In the genomic region with DNA sequence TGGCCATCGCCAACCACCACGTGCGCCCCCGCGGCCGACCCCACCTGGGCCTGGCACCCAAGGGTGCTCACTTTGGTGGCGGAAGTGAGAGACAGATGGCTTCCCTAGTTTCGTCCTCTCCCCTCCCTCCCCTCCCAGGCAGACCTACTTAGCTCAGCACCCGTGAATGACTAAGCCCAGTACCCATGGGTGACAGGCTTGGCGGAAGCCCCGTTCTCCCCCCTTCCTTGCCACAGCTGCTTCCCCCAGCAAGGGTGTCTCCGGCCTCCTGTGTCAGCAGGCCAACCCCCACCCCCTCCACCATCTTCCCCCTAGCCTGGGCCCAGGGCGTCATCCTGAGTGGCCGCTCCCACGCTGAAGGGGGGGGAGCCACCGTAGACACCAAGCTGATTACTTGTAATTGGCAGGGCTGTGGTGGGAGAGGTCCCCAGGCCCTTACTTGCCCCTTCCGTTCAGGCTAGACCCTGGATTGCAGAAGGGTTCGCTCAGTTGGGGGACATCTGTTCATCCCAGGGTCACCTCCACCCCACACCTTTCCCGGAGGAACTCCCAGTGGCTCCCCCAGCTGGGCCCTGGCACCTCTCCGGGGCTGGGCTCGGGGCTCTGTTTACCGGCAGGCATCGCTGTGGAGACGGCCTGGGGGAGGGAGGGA, we compare ENCODE assay signal across 8 mouse cellular contexts. TPM values are rescaled to one million over a fixed set of nuclear protein-coding genes. Genes with fewer than 3 reads are reported as not detected.
DNase-seq lines count a peak whose midpoint lies in the region; ATAC-seq and TF ChIP-seq lines count a peak whose summit lies in the region.

No protein-coding gene starts in this region.

- ATAC-seq in embryonic facial prominence, embryonic 14.5 days (ENCODE audit: low read depth): no peak
- no peak; the same call in 1 of the 2 replicates for ATAC-seq in hindbrain, embryonic 14.5 days (ENCODE audit: low FRiP score)
- no peak for ATAC-seq in liver, embryonic 14.5 days (ENCODE audit: insufficient read depth)
- ATAC-seq in neural tube, embryonic 13.5 days (ENCODE audit: low read depth): peak; percentile 1; the same call in 1 of the 2 replicates
- no peak; the same call in 1 of the 2 replicates for ATAC-seq in megakaryocyte progenitor cell, adult 5-6 weeks (replicated peaks; ENCODE audit: poor library complexity)

- H3K36me3 ChIP-seq in embryonic facial prominence, embryonic 14.5 days (ENCODE audit: control insufficient read depth, insufficient read depth, low read length): no peaks in the 10 kb centered on the region
- no peaks in the 10 kb centered on the region for H3K36me3 ChIP-seq in hindbrain, embryonic 14.5 days (replicated peaks; ENCODE audit: control insufficient read depth, insufficient read depth)
- H3K36me3 ChIP-seq in liver, embryonic 14.5 days (replicated peaks; ENCODE audit: control insufficient read depth, insufficient read depth, low read depth): peaks cover 13% of the 10 kb centered on the region
- no peaks in the 10 kb centered on the region for H3K36me3 ChIP-seq in neural tube, embryonic 13.5 days

- peak overlapping the region; percentile 91 for H3K27ac ChIP-seq in embryonic facial prominence, embryonic 14.5 days (replicated peaks; ENCODE audit: low read depth, low read length)
- peak overlapping the region; percentile 81 for H3K27ac ChIP-seq in hindbrain, embryonic 14.5 days
- peak overlapping the region; percentile 75 for H3K27ac ChIP-seq in liver, embryonic 14.5 days
- H3K27ac ChIP-seq in neural tube, embryonic 13.5 days (replicated peaks): peak overlapping the region; percentile 88

- no peak for TF ChIP-seq CTCF in liver, embryonic 14.5 days (IDR thresholded peaks at IDR 0.05; ENCODE audit: low read depth)

- TF ChIP-seq EP300 in liver, embryonic 14.5 days (IDR thresholded peaks at IDR 0.05; ENCODE audit: low read depth): no peak

- peak; percentile 58 to 70 for DNase-seq in layer of hippocampus, postnatal 10 days (ENCODE audit: low spot score in 2 of 2)
- no peak for DNase-seq in layer of hippocampus, adult 11-12 months (ENCODE audit: low spot score)
- peak; percentile 66 for DNase-seq in NIH3T3 (ENCODE audit: low read depth)
- DNase-seq in embryonic facial prominence, embryonic 14.5 days (ENCODE audit: low spot score): peak; percentile 59
- DNase-seq in hindbrain, embryonic 14.5 days (ENCODE audit: low spot score): no peak
- DNase-seq in liver, embryonic 14.5 days (ENCODE audit: low read depth in 3 of 3, low spot score in 3 of 3): peak in 1 of 3 experiments; percentile 44

- peak overlapping the region; percentile 94 for H3K9ac ChIP-seq in embryonic facial prominence, embryonic 14.5 days (ENCODE audit: low read depth, low read length)
- H3K9ac ChIP-seq in hindbrain, embryonic 14.5 days: peak overlapping the region; percentile 80
- H3K9ac ChIP-seq in liver, embryonic 14.5 days (replicated peaks): peak overlapping the region; percentile 87
- peak overlapping the region; percentile 87 for H3K9ac ChIP-seq in neural tube, embryonic 13.5 days

- H3K4me2 ChIP-seq in embryonic facial prominence, embryonic 14.5 days (ENCODE audit: low read depth, low read length): peak overlapping the region; percentile 92
- peak overlapping the region; percentile 91 for H3K4me2 ChIP-seq in hindbrain, embryonic 14.5 days (replicated peaks)
- H3K4me2 ChIP-seq in liver, embryonic 14.5 days (ENCODE audit: low read depth): peak overlapping the region; percentile 91
- H3K4me2 ChIP-seq in neural tube, embryonic 13.5 days: peak overlapping the region; percentile 97

- no peaks in the 10 kb centered on the region for H3K9me3 ChIP-seq in embryonic facial prominence, embryonic 14.5 days (ENCODE audit: control insufficient read depth, low read length)
- H3K9me3 ChIP-seq in hindbrain, embryonic 14.5 days (ENCODE audit: control insufficient read depth, low read length): no peaks in the 10 kb centered on the region
- no peaks in the 10 kb centered on the region for H3K9me3 ChIP-seq in liver, embryonic 14.5 days (ENCODE audit: control insufficient read depth, low read length)
- H3K9me3 ChIP-seq in neural tube, embryonic 13.5 days: no peaks in the 10 kb centered on the region

- H3K27me3 ChIP-seq in embryonic facial prominence, embryonic 14.5 days (replicated peaks; ENCODE audit: control insufficient read depth, insufficient read depth, low read length): peaks cover 25% of the 10 kb centered on the region
- peaks cover 24% of the 10 kb centered on the region for H3K27me3 ChIP-seq in hindbrain, embryonic 14.5 days (ENCODE audit: control insufficient read depth, insufficient read depth, low read length)
- no peaks in the 10 kb centered on the region for H3K27me3 ChIP-seq in liver, embryonic 14.5 days (ENCODE audit: control insufficient read depth, insufficient read depth, low read length)
- peaks cover 25% of the 10 kb centered on the region for H3K27me3 ChIP-seq in neural tube, embryonic 13.5 days

- under 1% methylated on average over 15 of the region's 24 CpGs for WGBS in embryonic facial prominence, embryonic 14.5 days
- WGBS in hindbrain, embryonic 14.5 days: under 1% methylated on average over 18 of the region's 24 CpGs
- WGBS in liver, embryonic 14.5 days (ENCODE audit: insufficient replicate concordance): under 1% methylated on average over 18 of the region's 24 CpGs
- under 1% methylated on average over 23 of the region's 24 CpGs for WGBS in neural tube, embryonic 13.5 days

- H3K4me1 ChIP-seq in embryonic facial prominence, embryonic 14.5 days (ENCODE audit: control insufficient read depth, insufficient read depth, low read length): peaks cover 40% of the 10 kb centered on the region
- peaks cover 29% of the 10 kb centered on the region for H3K4me1 ChIP-seq in hindbrain, embryonic 14.5 days (replicated peaks; ENCODE audit: control insufficient read depth, insufficient read depth, low read length)
- peaks cover 40 to 46% of the 10 kb centered on the region in 2 experiments for H3K4me1 ChIP-seq in liver, embryonic 14.5 days (replicated peaks; ENCODE audit: control insufficient read depth in 2 of 2, insufficient read depth in 2 of 2, low read length in 1 of 2)
- peaks cover 67% of the 10 kb centered on the region for H3K4me1 ChIP-seq in neural tube, embryonic 13.5 days (replicated peaks)

- H3K4me3 ChIP-seq in embryonic facial prominence, embryonic 14.5 days (ENCODE audit: low read depth, low read length): peak overlapping the region; percentile 88
- peak overlapping the region; percentile 68 for H3K4me3 ChIP-seq in hindbrain, embryonic 14.5 days (replicated peaks; ENCODE audit: low read length)
- peak overlapping the region; percentile 65 to 87 for H3K4me3 ChIP-seq in liver, embryonic 14.5 days (ENCODE audit: insufficient read depth in 1 of 2, low read depth in 2 of 2, low read length in 2 of 2)
- peak overlapping the region; percentile 85 for H3K4me3 ChIP-seq in neural tube, embryonic 13.5 days

RNA-seq across cellular contexts. Expression of a gene that starts 3.2 kb away (rescaled TPM):
- total RNA-seq in layer of hippocampus, postnatal 10 days (2021): 10 to 100 TPM; 38.4 to 45.2 TPM
- 24.1 and 25.9 TPM in 2 replicates for polyA plus RNA-seq in embryonic facial prominence, embryonic 14.5 days (2014; fragmentation: Nextera tagmentation; extraction: Ambion mirVana)
- 12.4 and 14.4 TPM in 2 replicates for polyA plus RNA-seq in hindbrain, embryonic 14.5 days (2014; fragmentation: Nextera tagmentation; extraction: Ambion mirVana)
- polyA plus RNA-seq in liver, embryonic 14.5 days (2012; rRNA removed): 15.2 and 16.3 TPM in 2 replicates
- 25.1 and 30.8 TPM in 2 replicates for polyA plus RNA-seq in liver, embryonic 14.5 days (2014; fragmentation: Nextera tagmentation; extraction: Ambion mirVana)
- polyA plus RNA-seq in neural tube, embryonic 13.5 days (2015; fragmentation: Nextera tagmentation; extraction: Ambion mirVana): 12.2 and 14.9 TPM in 2 replicates
- 17.4 and 18.9 TPM in 2 replicates for total RNA-seq in megakaryocyte progenitor cell, adult 5-6 weeks (2015)
- total RNA-seq in megakaryocyte progenitor cell, adult 5-6 weeks (2017): 7.7 and 8.6 TPM in 2 replicates

RNA-seq across cellular contexts. Expression of a gene that starts 29.5 kb away (rescaled TPM):
- total RNA-seq in layer of hippocampus, postnatal 10 days (2021): 10 to 100 TPM; 26.7 to 29.7 TPM
- polyA plus RNA-seq in embryonic facial prominence, embryonic 14.5 days (2014; fragmentation: Nextera tagmentation; extraction: Ambion mirVana): 33.2 and 35.6 TPM in 2 replicates
- polyA plus RNA-seq in hindbrain, embryonic 14.5 days (2014; fragmentation: Nextera tagmentation; extraction: Ambion mirVana): 43.7 and 48.3 TPM in 2 replicates
- polyA plus RNA-seq in liver, embryonic 14.5 days (2012; rRNA removed): 11.2 and 13.2 TPM in 2 replicates
- 14.9 and 19.0 TPM in 2 replicates for polyA plus RNA-seq in liver, embryonic 14.5 days (2014; fragmentation: Nextera tagmentation; extraction: Ambion mirVana)
- 60.0 and 77.5 TPM in 2 replicates for polyA plus RNA-seq in neural tube, embryonic 13.5 days (2015; fragmentation: Nextera tagmentation; extraction: Ambion mirVana)
- 9.4 and 10.0 TPM in 2 replicates for total RNA-seq in megakaryocyte progenitor cell, adult 5-6 weeks (2015)
- total RNA-seq in megakaryocyte progenitor cell, adult 5-6 weeks (2017): 9.4 and 9.8 TPM in 2 replicates

RNA-seq across cellular contexts. Expression of a gene that starts 32.5 kb away (rescaled TPM):
- 100 to 1,000 TPM; 139 to 150 TPM for total RNA-seq in layer of hippocampus, postnatal 10 days (2021)
- polyA plus RNA-seq in embryonic facial prominence, embryonic 14.5 days (2014; fragmentation: Nextera tagmentation; extraction: Ambion mirVana): 166 and 178 TPM in 2 replicates
- polyA plus RNA-seq in hindbrain, embryonic 14.5 days (2014; fragmentation: Nextera tagmentation; extraction: Ambion mirVana): 222 and 230 TPM in 2 replicates
- 56.0 and 60.3 TPM in 2 replicates for polyA plus RNA-seq in liver, embryonic 14.5 days (2012; rRNA removed)
- 90.0 and 98.9 TPM in 2 replicates for polyA plus RNA-seq in liver, embryonic 14.5 days (2014; fragmentation: Nextera tagmentation; extraction: Ambion mirVana)
- 217 and 244 TPM in 2 replicates for polyA plus RNA-seq in neural tube, embryonic 13.5 days (2015; fragmentation: Nextera tagmentation; extraction: Ambion mirVana)
- 34.4 and 42.5 TPM in 2 replicates for total RNA-seq in megakaryocyte progenitor cell, adult 5-6 weeks (2015)
- total RNA-seq in megakaryocyte progenitor cell, adult 5-6 weeks (2017): 50.1 and 54.9 TPM in 2 replicates

RNA-seq across cellular contexts. Expression of a gene that starts 38.2 kb away (rescaled TPM):
- 1,000 to 10,000 TPM; 1,075 to 1,131 TPM for total RNA-seq in layer of hippocampus, postnatal 10 days (2021)
- polyA plus RNA-seq in embryonic facial prominence, embryonic 14.5 days (2014; fragmentation: Nextera tagmentation; extraction: Ambion mirVana): 549 and 578 TPM in 2 replicates
- polyA plus RNA-seq in hindbrain, embryonic 14.5 days (2014; fragmentation: Nextera tagmentation; extraction: Ambion mirVana): 413 and 447 TPM in 2 replicates
- polyA plus RNA-seq in liver, embryonic 14.5 days (2012; rRNA removed): 476 and 570 TPM in 2 replicates
- 233 and 270 TPM in 2 replicates for polyA plus RNA-seq in liver, embryonic 14.5 days (2014; fragmentation: Nextera tagmentation; extraction: Ambion mirVana)
- polyA plus RNA-seq in neural tube, embryonic 13.5 days (2015; fragmentation: Nextera tagmentation; extraction: Ambion mirVana): 532 and 537 TPM in 2 replicates
- 526 and 599 TPM in 2 replicates for total RNA-seq in megakaryocyte progenitor cell, adult 5-6 weeks (2015)
- total RNA-seq in megakaryocyte progenitor cell, adult 5-6 weeks (2017): 1,508 and 1,553 TPM in 2 replicates

RNA-seq across cellular contexts. Expression of a gene that starts 39.6 kb away (rescaled TPM):
- under 1 TPM; 0.41 to 0.45 TPM for total RNA-seq in layer of hippocampus, postnatal 10 days (2021)
- 0.60 and 0.68 TPM in 2 replicates for polyA plus RNA-seq in embryonic facial prominence, embryonic 14.5 days (2014; fragmentation: Nextera tagmentation; extraction: Ambion mirVana)
- polyA plus RNA-seq in hindbrain, embryonic 14.5 days (2014; fragmentation: Nextera tagmentation; extraction: Ambion mirVana): 0.09 and 0.32 TPM in 2 replicates
- 10.9 and 11.0 TPM in 2 replicates for polyA plus RNA-seq in liver, embryonic 14.5 days (2012; rRNA removed)
- polyA plus RNA-seq in liver, embryonic 14.5 days (2014; fragmentation: Nextera tagmentation; extraction: Ambion mirVana): 16.8 and 20.1 TPM in 2 replicates
- polyA plus RNA-seq in neural tube, embryonic 13.5 days (2015; fragmentation: Nextera tagmentation; extraction: Ambion mirVana): 0.27 and 0.90 TPM in 2 replicates
- total RNA-seq in megakaryocyte progenitor cell, adult 5-6 weeks (2015): 0.54 and 0.88 TPM in 2 replicates
- 0.30 and 0.58 TPM in 2 replicates for total RNA-seq in megakaryocyte progenitor cell, adult 5-6 weeks (2017)

Comparison
In these comparisons a context has a peak if more than half of its experiments do, and no peak if none do; other contexts are left out.
1. DNase-seq: peak in layer of hippocampus, postnatal 10 days (2 of 2), NIH3T3 (single experiment) and embryonic facial prominence, embryonic 14.5 days (single experiment); none in layer of hippocampus, adult 11-12 months (single experiment) and hindbrain, embryonic 14.5 days (single experiment).
2. Peak in every context shown above with its lines, with median percentiles within 50 percentile points of each other: H3K27ac ChIP-seq, H3K4me2 ChIP-seq, H3K4me3 ChIP-seq and H3K9ac ChIP-seq.